Comparison of ENCODE assay signal across 9 mouse cellular contexts in the genomic region with DNA sequence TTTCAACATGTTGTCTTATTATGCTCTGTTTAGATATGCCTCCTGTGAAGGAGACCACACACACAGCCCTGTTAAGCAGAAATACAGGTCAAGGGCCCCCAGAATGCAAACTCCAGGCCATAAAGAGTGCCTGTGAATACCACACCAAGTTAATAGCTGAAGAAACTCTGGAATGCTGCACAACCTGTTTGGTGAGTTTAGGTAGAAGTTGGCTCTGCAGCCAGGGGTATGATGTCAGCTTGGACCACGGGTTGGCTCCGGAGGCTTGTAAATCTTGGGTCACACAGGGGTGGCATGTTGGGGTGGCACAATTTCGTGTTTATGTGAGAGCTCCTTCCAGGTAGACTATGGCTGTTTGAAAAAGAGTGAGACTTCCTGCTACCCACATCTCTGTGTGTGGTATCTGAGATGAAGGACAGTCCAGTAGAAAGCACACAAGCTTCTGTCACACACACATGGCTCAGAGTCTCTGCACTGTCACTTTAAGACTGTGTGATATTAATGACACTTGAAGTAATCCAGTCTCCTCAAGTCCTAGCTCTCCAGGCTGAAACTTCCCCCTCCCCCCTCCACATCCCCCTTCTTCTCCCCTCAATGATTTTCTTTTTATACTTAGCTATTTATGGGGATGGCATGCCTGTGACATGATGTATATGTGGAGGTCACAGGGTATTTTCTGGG.
A peak's percentile ranks its signal among the peaks of the same experiment; 100 is the strongest.
DNase-seq lines count a peak whose midpoint lies in the region; ATAC-seq and TF ChIP-seq lines count a peak whose summit lies in the region.
"Had no signal": no experiment of that assay in that cellular context is flagged by ENCODE, and none has a peak within 500 bp of the region (broad histone marks: within the 10 kb centered on the region; RNA-seq: fewer than 3 reads in every experiment).

No protein-coding gene starts in this region.

- peak; percentile 95 for ATAC-seq in intestine, embryonic 14.5 days (replicated peaks; ENCODE audit: low FRiP score, low TSS enrichment, low read depth)

- no peak for TF ChIP-seq CTCF in gastrocnemius, adult 2 months (IDR thresholded peaks at IDR 0.05)

- H3K9ac ChIP-seq in intestine, embryonic 14.5 days (ENCODE audit: low read length) = no peak overlapping the region

- peaks cover 13% of the 10 kb centered on the region for H3K4me1 ChIP-seq in intestine, embryonic 14.5 days (replicated peaks; ENCODE audit: control insufficient read depth, insufficient read depth, low read length)

- DNase-seq in embryo, embryonic 9.5 days (ENCODE audit: extremely low spot score) = peak; percentile 24
- peak; percentile 72 for DNase-seq in intestine, embryonic 14.5 days (ENCODE audit: low spot score)
- peak; percentile 73 to 88 for DNase-seq in kidney, postnatal 36 days
- DNase-seq in mesoderm, embryonic 11.5 days (ENCODE audit: low read depth, low spot score) = peak; percentile 38
- DNase-seq in gastrocnemius, postnatal 4 days (ENCODE audit: low spot score in 2 of 2) = no peak
- no peak for DNase-seq in gastrocnemius, adult 2 months
- DNase-seq in layer of hippocampus, adult 8-10 months (ENCODE audit: low spot score in 2 of 2) = no peak
- DNase-seq: midbrain, embryonic 14.5 days had no signal

- peak overlapping the region; percentile 52; the same call in 1 of the 2 replicates for H3K27ac ChIP-seq in intestine, embryonic 14.5 days (ENCODE audit: low read depth)
- H3K27ac ChIP-seq in gastrocnemius, adult 2 months = no peak overlapping the region

- H3K4me2 ChIP-seq in intestine, embryonic 14.5 days (ENCODE audit: low read length) = no peak overlapping the region; the same call in 1 of the 2 replicates
- H3K4me2 ChIP-seq: heart, embryonic 11.5 days had no signal

- H3K27me3 ChIP-seq in intestine, embryonic 14.5 days (replicated peaks; ENCODE audit: control insufficient read depth, insufficient read depth, low read length) = no peaks in the 10 kb centered on the region

- H3K9me3 ChIP-seq in intestine, embryonic 14.5 days (ENCODE audit: control insufficient read depth, low read length) = no peaks in the 10 kb centered on the region

- H3K4me3 ChIP-seq in intestine, embryonic 14.5 days (ENCODE audit: low read depth, low read length) = no peak overlapping the region
- H3K4me3 ChIP-seq in gastrocnemius, adult 2 months = no peak overlapping the region

- no peaks in the 10 kb centered on the region for H3K36me3 ChIP-seq in intestine, embryonic 14.5 days (ENCODE audit: control insufficient read depth, insufficient read depth, low read length)

- 7% methylated on average over 3 of the region's 3 CpGs for WGBS in intestine, embryonic 14.5 days

- intact Hi-C loops in gastrocnemius, adult 2 months (cut with DNase I) = no loop called here

Comparison
In these comparisons a context has a peak if more than half of its experiments do, and no peak if none do; other contexts are left out.
1. DNase-seq: peak in embryo, embryonic 9.5 days (single experiment), intestine, embryonic 14.5 days (single experiment), kidney, postnatal 36 days (2 of 2) and mesoderm, embryonic 11.5 days (single experiment); none in gastrocnemius, postnatal 4 days (0 of 2), gastrocnemius, adult 2 months (single experiment) and layer of hippocampus, adult 8-10 months (0 of 2).